Mouse (Mus musculus) right cerebral cortex, postnatal 36 days (tissue): ENCODE results near the gene Catsperd.
"Not testable (repeated sequence)": the region's sequence is repeated elsewhere in the genome, so short reads cannot be mapped to it uniquely, and the experiment has no call there.

Source experiments
- DNase-seq, 2 experiments: peaks; one replicate each; pipeline ENCODE4 v3.0.0; 2022; ENCODE audit warnings: low spot score in 2 of 2, mixed read lengths in 1 of 2

Catsperd gene

DNA sequence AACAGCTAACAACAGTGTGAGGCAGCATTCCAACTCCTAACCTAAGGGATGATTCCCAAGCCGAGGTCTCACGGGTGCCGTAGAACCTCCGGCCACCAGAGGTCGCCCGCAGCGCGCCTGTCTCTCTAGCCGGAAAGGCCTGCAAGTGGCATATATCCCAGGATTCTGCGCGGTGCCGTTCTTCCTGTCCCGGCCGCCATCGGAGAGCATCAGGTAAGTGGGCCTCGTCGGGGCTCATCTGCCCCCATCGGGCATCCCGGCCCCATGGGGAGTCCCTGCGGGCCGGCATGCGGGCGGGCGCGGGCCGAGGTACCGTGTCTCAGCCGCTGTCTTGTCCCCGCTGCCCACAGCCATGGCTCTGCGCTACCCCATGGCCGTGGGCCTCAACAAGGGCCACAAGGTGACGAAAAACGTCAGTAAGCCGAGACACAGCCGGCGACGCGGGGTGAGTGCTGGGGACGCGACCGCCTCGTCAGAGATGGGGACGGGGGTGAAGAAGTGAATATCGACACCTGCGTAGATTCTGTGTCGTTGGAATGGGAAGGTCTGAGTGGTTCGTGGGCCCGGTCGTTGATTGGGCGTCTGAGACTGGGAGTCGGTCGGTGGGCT lies 14.6 kb upstream of the Catsperd start, which contains the start of gene Rpl36:
Gene Rpl36 (plus strand): TSS at position 181 of the 609 bp plus-strand sequence.
- peak; percentile 93 to 94 for DNase-seq

GRCm38 (mm10) chr17:56613893-56614292 lies 14.1 kb upstream of the Catsperd start:
- DNase-seq = not testable (repeated sequence)

- DNase-seq = no peak
Measured at GRCm38 (mm10) chr17:56614391-56615135, 13.4 kb upstream of the Catsperd start.

GRCm38 (mm10) chr17:56615136-56615784 lies 12.7 kb upstream of the Catsperd start:
- DNase-seq = no peak

- no peak for DNase-seq
Measured at GRCm38 (mm10) chr17:56615792-56616191, 12.2 kb upstream of the Catsperd start.

- no peak for DNase-seq
Measured at GRCm38 (mm10) chr17:56616725-56617124, 11.2 kb upstream of the Catsperd start.

DNA sequence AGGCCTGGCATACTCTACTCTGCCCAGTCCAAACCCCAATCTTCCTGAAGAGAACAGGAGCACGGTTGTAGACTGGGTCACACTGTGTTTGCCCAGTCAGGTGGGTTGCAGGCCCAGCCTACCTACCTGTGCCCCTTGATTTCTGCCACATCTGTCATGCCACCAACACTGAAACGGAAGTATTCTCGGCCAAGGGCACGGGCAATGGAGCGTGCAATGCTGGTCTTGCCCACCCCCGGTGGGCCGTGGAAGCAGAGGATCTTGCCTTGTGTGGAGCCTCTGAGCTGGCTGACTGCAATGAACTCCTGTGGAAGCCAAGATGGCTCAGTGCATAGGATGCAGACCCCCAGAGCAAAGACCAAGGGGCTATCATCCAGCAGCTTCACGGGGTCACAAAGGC lies 10.3 kb upstream of the Catsperd start:
- no peak for DNase-seq

GRCm38 (mm10) chr17:56625495-56625894 lies 2.4 kb upstream of the Catsperd start:
- DNase-seq = no peak

DNA sequence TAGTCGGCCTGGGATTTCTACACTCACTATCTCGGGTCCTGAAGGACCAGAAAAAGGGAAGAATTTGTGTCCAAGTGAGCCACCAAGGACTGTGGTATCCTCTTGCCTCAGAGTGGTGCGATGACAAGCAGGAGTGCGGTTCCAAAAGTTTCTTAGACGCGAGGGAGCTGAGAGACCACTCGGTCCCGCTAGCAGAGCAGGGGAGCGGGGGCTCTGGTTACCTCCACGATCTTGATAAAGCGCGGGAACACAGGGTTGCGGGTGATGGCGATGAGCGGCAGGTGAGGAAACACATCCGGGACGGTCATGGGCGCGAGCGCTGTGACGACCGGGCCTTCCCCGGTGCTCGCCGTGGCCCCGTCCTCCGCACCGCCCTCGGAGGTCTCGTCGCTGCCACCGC lies 1.7 kb upstream of the Catsperd start:
- DNase-seq = no peak

- peak; percentile 94 for DNase-seq
Measured at GRCm38 (mm10) chr17:56626754-56627470, 1.0 kb upstream of the Catsperd start, which contains the start of gene Lonp1. Lonp1 (minus strand) TSS chr17:56626887.

DNA sequence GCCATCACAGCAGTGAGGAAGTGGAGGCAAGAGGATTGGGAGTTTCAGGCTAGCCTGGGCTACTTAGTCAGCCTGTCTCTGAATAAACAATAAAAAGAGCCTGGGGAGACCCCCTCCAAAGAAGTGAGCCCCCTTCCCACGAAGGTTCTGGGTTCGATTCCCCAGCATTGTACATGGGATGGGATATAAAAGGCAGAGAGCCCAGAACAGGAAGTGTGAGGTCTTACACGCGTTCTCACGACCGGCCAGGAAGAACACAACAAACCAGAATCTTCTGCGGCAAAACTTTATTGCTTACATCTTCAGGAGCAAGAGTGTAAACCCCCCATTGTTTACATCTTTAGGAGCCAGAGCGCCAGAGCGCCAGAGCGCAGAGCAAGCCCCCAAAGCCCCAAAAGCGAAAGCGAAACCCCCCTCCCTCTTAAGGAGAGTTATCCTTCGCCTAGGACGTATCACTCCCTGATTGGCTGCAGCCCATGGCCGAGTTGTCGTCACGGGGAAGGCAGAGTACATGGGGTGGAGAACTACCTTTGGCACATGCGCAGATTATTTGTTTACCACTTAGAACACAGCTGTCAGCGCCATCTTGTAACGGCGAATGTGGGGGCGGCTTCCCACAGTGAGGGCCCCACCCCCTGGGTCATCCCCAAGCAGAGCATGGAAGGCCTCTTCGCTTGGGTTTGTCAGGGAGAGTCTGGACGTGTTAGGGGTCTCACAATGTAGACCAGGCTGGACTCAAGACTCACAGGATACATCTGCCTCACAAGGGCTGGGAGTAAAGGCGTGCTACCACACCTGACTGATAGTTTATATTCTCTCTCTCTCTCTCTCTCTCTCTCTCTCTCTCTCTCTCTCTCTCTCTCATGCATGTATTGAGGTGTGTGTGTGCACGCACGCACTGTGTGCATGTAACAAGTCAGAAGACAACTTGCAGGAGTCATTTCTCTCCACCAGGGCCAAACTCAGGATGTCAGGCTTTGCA lies 2.1 kb downstream of the Catsperd start:
- DNase-seq = not testable (repeated sequence)

DNA sequence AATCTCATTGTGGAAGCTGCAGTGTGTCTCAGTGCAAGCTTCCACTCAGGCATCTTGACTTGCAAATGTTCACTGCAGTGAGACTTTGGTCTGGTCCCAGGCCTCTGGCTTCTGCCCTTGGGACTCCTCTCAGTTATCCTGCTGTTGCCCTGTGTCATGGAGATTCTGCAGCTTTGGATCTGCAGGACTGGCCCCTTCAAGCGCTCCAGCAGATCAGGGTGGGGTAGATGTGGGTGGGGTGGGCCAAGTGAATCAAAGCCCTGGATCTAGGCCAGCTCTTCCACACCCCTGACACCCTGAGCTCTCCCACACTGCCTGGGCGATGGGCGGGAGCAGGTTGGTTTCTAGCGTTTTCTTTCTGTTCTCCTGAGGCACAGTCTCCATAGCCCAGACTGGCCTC lies 3.9 kb downstream of the Catsperd start:
- DNase-seq = no peak

DNA sequence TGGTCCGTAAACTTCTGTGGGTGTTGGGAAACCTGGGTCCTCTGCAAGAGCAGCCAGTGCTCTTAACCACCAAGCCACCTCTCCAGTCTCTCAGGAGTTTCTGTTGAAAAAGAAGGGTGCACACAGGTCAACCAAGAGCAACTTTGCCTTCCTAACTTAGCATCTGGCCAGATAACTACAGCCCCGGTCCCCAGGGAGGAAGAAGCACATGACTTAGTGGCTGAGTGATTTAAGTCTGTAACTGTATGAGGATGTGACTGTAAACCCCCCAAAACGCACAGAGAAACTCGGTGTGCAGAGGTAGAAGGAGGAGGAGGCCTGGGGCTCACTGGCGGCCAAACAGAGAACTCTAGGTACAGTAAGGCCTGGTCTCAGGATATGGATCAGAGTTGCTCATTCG lies 6.1 kb downstream of the Catsperd start:
- DNase-seq = no peak

GRCm38 (mm10) chr17:56643237-56643636 lies 15.3 kb downstream of the Catsperd start:
- no peak for DNase-seq

- DNase-seq = no peak
Measured at GRCm38 (mm10) chr17:56647546-56647945, 19.6 kb downstream of the Catsperd start.

GRCm38 (mm10) chr17:56651801-56652200 lies 23.9 kb downstream of the Catsperd start:
- no peak for DNase-seq

- no peak for DNase-seq
Measured at GRCm38 (mm10) chr17:56654771-56655170, 26.8 kb downstream of the Catsperd start.

DNA sequence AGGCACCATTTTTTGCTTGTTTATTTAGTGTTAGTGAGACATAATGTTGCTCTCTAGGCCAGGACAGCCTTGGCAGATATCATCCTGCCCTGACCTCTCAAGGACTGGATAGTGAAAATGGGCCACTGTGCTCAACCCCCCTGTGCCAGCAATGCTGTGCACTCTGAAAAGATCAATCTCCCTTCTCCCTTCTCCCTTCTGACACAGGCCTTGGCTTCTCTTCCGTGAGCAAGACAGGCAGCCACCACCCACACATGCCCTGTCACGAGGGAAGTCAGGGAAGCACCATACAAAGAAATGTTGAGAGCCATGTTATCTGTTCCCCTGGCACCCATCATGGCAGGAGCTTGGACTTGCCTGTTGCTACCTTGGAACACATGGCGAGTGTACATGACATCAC lies 27.4 kb downstream of the Catsperd start:
- DNase-seq = no peak

- no peak for DNase-seq
Measured at GRCm38 (mm10) chr17:56656171-56656570, 28.2 kb downstream of the Catsperd start.

DNA sequence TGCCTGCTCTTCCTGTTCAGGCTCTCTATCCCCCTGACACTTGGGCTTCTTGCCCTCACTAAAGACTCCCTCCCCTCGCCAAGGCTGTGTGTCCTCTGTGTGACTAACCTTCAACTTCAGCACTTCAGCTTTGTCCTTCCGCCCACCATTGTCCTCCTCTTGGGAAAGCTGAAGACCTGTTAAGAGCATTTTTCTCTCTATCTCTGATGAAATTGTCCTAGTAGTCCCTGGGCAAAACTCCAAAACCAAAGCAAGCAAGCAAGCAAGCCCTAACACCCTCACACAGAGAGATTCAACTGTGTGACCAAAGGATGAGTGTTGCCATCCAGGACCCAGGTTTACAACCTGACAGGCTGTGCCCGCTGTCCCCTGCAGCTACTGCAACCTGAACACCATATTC lies 35.7 kb downstream of the Catsperd start:
- DNase-seq = no peak

GRCm38 (mm10) chr17:56664333-56664732 lies 36.4 kb downstream of the Catsperd start:
- no peak for DNase-seq
